Mouse (Mus musculus) myocyte (in vitro differentiated cells): ENCODE data around the gene Cmas. TPM values are rescaled to one million over a fixed set of nuclear protein-coding genes. Genes with fewer than 3 reads are reported as not detected.
A peak's percentile ranks its signal among the peaks of the same experiment; 100 is the strongest.

Source experiments
- H3K27me3 ChIP-seq: one replicate; pipeline ENCODE4 v1.6.1; 2011; ENCODE audit not compliant: control insufficient read depth, insufficient read depth, insufficient read length
- H3K36me3 ChIP-seq: one replicate; pipeline ENCODE4 v1.6.1; 2011; ENCODE audit not compliant: control insufficient read depth, insufficient read depth
- H3K4me2 ChIP-seq: one replicate; pipeline ENCODE4 v1.6.1; 2011; ENCODE audit warnings: low read depth, control low read depth
- H3K4me3 ChIP-seq: one replicate; pipeline ENCODE4 v1.5.1; 2011; ENCODE audit warnings: mild to moderate bottlenecking, control low read depth, moderate library complexity
- H3K79me2 ChIP-seq: one replicate; pipeline ENCODE4 v1.6.1; 2011; ENCODE audit not compliant: control insufficient read depth, insufficient read depth
- H3ac ChIP-seq: one replicate; pipeline ENCODE4 v1.6.1; 2011; ENCODE audit not compliant: control insufficient read depth, insufficient read length
- CEBPB ChIP-seq: IDR thresholded peaks from 2 replicates; pipeline ENCODE4 v1.6.1; 2011; ENCODE audit warnings: mild to moderate bottlenecking, moderate library complexity; ENCODE audit not compliant: poor library complexity, insufficient read depth, severe bottlenecking
- E2F4 ChIP-seq: IDR thresholded peaks from one replicate; pipeline ENCODE4 v1.6.1; 2011; ENCODE audit warnings: mild to moderate bottlenecking, control low read depth, moderate library complexity; ENCODE audit not compliant: insufficient read depth
- MAX ChIP-seq: IDR thresholded peaks from one replicate; pipeline ENCODE4 v1.6.1; 2011; ENCODE audit warnings: low read depth, mild to moderate bottlenecking, control low read depth
- MYOD1 ChIP-seq, 3 experiments: IDR thresholded peaks; one replicate each; pipeline ENCODE4 v1.6.1; 2011; ENCODE audit warnings: control low read depth in 2 of 3, low read depth in 2 of 3, mild to moderate bottlenecking in 2 of 3, moderate library complexity in 1 of 3; ENCODE audit not compliant: insufficient read length in 2 of 3, control insufficient read depth in 1 of 3
- MYOG ChIP-seq, 3 experiments: IDR thresholded peaks; one replicate each; pipeline ENCODE4 v1.6.1; 2011; ENCODE audit warnings: control low read depth in 2 of 3, low read depth in 2 of 3, mild to moderate bottlenecking in 2 of 3; ENCODE audit not compliant: insufficient read length in 2 of 3, control insufficient read depth in 1 of 3, insufficient read depth in 1 of 3
- POLR2A ChIP-seq: IDR thresholded peaks from one replicate; pipeline ENCODE4 v1.6.1; 2011; ENCODE audit warnings: low read depth, mild to moderate bottlenecking, control low read depth, moderate library complexity; ENCODE audit not compliant: insufficient read length
- POLR2AphosphoS2 ChIP-seq: IDR thresholded peaks from one replicate; pipeline ENCODE4 v1.6.1; 2011; ENCODE audit warnings: low read depth, control low read depth; ENCODE audit not compliant: insufficient read length
- REST ChIP-seq: IDR thresholded peaks from one replicate; pipeline ENCODE4 v1.6.1; 2011; ENCODE audit warnings: mild to moderate bottlenecking, control low read depth, moderate library complexity; ENCODE audit not compliant: insufficient read depth, insufficient read length
- SRF ChIP-seq: IDR thresholded peaks from one replicate; pipeline ENCODE4 v1.6.1; 2011; ENCODE audit warnings: low read depth; ENCODE audit not compliant: control insufficient read depth, insufficient read length
- TCF12 ChIP-seq: IDR thresholded peaks from one replicate; pipeline ENCODE4 v1.6.1; 2011; ENCODE audit warnings: mild to moderate bottlenecking, control low read depth; ENCODE audit not compliant: poor library complexity, insufficient read depth, severe bottlenecking
- TCF3 ChIP-seq: IDR thresholded peaks from one replicate; pipeline ENCODE4 v1.6.1; 2011; ENCODE audit warnings: low read depth, control low read depth; ENCODE audit not compliant: insufficient read length
- USF1 ChIP-seq: IDR thresholded peaks from one replicate; pipeline ENCODE4 v1.6.1; 2011; ENCODE audit warnings: low read depth, mild to moderate bottlenecking, control low read depth, moderate library complexity
- polyA plus RNA-seq: library from polyadenylated mRNA; unstranded; fragments of >200 nt; fragmentation: generic; extraction: Trizol; gene quantifications from one replicate; pipeline ENCODE4 v1.2.1, GENCODE M21; 2012; ENCODE audit warnings: missing spikeins

The Cmas gene
- 27.8 TPM for polyA plus RNA-seq

DNA sequence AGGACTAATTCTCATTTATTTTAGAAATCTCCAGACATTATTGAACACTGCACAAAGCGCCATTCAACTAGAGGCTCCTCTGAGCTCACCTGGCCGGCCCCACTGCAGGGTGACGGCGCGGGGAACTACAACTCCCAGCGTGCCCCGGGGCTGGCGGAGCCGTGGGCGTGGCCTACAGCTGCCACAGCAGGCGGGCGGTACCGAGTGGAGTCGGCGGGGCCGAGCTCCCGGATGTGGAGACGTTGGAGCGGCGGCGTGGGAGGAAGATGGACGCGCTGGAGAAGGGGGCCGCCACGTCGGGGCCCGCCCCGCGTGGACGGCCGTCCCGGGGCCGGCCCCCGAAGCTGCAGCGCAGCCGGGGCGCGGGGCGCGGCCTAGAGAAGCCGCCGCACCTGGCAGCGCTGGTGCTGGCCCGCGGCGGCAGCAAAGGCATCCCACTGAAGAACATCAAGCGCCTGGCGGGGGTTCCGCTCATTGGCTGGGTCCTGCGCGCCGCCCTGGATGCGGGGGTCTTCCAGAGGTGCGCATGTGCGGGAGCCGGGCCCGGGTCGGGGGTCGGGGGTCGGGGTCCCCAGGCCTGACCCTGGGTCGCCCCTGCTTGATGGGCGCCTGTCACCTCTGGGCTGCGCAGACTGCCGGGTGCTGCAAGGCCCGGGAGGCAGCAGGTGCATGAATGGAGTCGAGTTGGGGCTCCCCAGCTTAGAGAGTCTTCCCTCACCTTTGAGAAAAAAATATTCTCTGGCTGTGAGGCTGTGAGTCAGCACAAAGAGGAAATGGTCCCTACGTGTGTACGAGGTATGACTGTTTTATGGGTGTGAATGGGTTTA lies at the start of gene Cmas:
Gene Cmas, plus strand, starts transcription at position 180 of the 827 bp plus-strand sequence.
- H3K27me3 ChIP-seq, result peaks cover 5% of the 10 kb centered on the region

DNA sequence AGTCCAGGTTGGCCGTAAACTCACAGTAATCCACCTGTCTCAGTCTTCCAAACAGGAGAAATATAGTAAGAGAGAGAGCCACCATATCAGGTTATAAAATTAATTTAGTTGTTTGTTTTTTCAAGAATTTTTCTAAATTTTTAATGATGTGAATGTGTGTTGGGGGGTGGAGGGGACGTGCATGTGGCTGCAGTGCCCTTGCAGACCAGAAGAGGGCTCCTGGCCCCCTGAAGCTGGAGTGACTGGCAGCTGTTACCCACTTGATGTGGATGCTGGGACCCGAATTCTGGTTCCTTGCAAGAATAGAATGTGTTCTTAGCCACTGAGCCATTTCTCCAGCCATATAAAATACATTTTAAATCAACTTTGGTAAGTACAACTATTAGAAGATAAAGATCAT lies 49.8 kb upstream of the Cmas start:
- TF ChIP-seq USF1 (no peak), MAX (no peak), CEBPB (no peak), TCF3 (no peak), MYOG (IDR thresholded peaks at IDR 0.05; ENCODE audit: control insufficient read depth in 1 of 3, insufficient read depth in 1 of 3, insufficient read length in 2 of 3, low read depth in 2 of 3) (no peak), MYOD1 (IDR thresholded peaks at IDR 0.05; ENCODE audit: control insufficient read depth in 1 of 3, insufficient read length in 2 of 3, low read depth in 2 of 3) (no peak), TCF12 (no peak), POLR2A (no peak), REST (no peak), E2F4 (no peak)
- H3K4me3 ChIP-seq, result no peak overlapping the region
- H3K4me2 ChIP-seq, result no peak overlapping the region
- no peak overlapping the region for H3ac ChIP-seq
- H3K79me2 ChIP-seq, result no peaks in the 10 kb centered on the region
- H3K27me3 ChIP-seq, result peaks cover 5% of the 10 kb centered on the region
- no peaks in the 10 kb centered on the region for H3K36me3 ChIP-seq

More for the DNA sequence above, at the start of gene Cmas:
- Histone ChIP-seq H3ac (peak within 1 kb of the TSS; percentile 73), H3K4me2 (peak within 1 kb of the TSS; percentile 81), H3K79me2 (peaks cover 5% of the 10 kb centered on the region), H3K4me3 (peak within 1 kb of the TSS; percentile 29), H3K36me3 (no peaks in the 10 kb centered on the region)
- TF ChIP-seq MYOD1 (IDR thresholded peaks at IDR 0.05; ENCODE audit: control insufficient read depth in 1 of 3, insufficient read length in 2 of 3, low read depth in 2 of 3) (peak in 2 of 3 experiments; percentile 25 to 72), POLR2AphosphoS2 (peak; percentile 54), E2F4 (no peak), POLR2A (peak; percentile 68), MAX (no peak), SRF (no peak), MYOG (IDR thresholded peaks at IDR 0.05; ENCODE audit: control insufficient read depth in 1 of 3, insufficient read depth in 1 of 3, insufficient read length in 2 of 3, low read depth in 2 of 3) (peak in 2 of 3 experiments; percentile 76 to 80)

DNA sequence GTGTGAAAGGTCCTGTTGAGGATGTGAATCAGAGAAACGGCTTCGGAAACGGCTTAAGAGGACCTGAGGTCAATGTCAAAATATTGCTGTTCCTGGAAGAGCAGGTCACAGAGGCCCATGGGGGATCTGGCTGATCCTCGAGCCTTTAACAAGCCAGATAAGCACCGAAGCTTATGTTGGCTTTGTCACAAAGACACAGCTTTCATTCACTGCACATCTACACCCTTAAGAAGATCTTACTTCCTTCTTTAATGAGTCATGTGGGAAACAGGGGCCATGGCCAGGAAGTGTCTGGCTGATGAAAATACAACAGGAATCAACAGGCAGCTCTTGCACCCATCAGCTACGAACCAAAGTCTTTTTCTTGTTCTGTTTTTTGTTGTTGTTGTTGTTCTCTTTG lies 48.1 kb upstream of the Cmas start:
- TF ChIP-seq SRF, result no peak
- TF ChIP-seq E2F4, result no peak
- TF ChIP-seq USF1, result no peak
- TF ChIP-seq TCF3, result no peak
- TF ChIP-seq MAX, result no peak
- no peak for TF ChIP-seq MYOD1 (IDR thresholded peaks at IDR 0.05; ENCODE audit: control insufficient read depth in 1 of 3, insufficient read length in 2 of 3, low read depth in 2 of 3)
- TF ChIP-seq TCF12, result no peak
- no peak for TF ChIP-seq REST
- no peak for TF ChIP-seq CEBPB
- TF ChIP-seq MYOG (IDR thresholded peaks at IDR 0.05; ENCODE audit: control insufficient read depth in 1 of 3, insufficient read depth in 1 of 3, insufficient read length in 2 of 3, low read depth in 2 of 3), result no peak
- TF ChIP-seq POLR2AphosphoS2, result no peak
- TF ChIP-seq POLR2A, result no peak
- no peaks in the 10 kb centered on the region for H3K27me3 ChIP-seq
- H3ac ChIP-seq, result no peak overlapping the region
- no peaks in the 10 kb centered on the region for H3K79me2 ChIP-seq
- H3K36me3 ChIP-seq, result no peaks in the 10 kb centered on the region
- no peak overlapping the region for H3K4me3 ChIP-seq
- H3K4me2 ChIP-seq, result no peak overlapping the region

DNA sequence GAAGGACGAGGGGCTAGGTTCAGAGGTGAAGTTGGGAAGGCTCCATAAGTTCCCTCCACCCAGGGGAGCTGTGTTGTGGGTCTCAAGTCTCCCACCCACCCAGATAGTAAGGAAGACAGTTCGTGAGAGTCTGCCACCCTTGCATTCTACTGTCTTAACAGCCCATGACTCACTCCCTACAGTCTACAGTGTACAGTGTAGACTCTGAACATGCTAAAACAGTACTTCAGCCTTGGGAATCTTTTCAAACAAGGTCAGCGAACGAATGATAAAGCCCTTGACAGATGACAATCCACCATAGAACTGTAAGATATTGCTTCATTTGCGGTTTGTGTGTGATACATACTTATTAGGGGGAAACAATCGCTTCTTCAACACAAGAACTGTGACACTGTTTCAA lies 45.8 kb upstream of the Cmas start:
- H3K27me3 ChIP-seq, result no peaks in the 10 kb centered on the region
- no peak overlapping the region for H3ac ChIP-seq
- TF ChIP-seq MYOD1 (IDR thresholded peaks at IDR 0.05; ENCODE audit: control insufficient read depth in 1 of 3, insufficient read length in 2 of 3, low read depth in 2 of 3) (no peak), REST (no peak), E2F4 (no peak), USF1 (no peak), POLR2AphosphoS2 (no peak), TCF12 (no peak), POLR2A (no peak), MAX (no peak), MYOG (IDR thresholded peaks at IDR 0.05; ENCODE audit: control insufficient read depth in 1 of 3, insufficient read depth in 1 of 3, insufficient read length in 2 of 3, low read depth in 2 of 3) (no peak)
- H3K79me2 ChIP-seq, result no peaks in the 10 kb centered on the region
- H3K4me2 ChIP-seq, result peak overlapping the region; percentile 12
- no peak overlapping the region for H3K4me3 ChIP-seq
- H3K36me3 ChIP-seq, result no peaks in the 10 kb centered on the region

DNA sequence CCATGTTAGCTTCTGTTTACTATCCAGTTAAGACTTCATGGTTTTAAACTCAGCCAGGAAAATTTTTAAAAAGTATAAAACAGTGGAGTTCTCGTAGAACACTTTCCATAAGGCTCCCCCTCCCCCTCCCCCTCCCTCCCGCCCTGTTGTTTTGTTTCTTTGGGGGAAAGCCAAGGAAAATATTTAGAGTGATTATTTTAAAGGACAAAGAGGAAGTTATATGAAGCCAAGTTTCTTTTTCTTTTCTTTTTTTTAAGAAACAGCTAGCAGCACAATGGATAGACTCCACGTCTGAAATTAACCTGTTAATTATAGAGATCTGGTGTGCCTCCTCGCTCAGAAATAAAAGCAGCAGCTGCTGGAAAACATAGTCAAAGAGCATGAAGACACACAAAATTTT lies 45.4 kb upstream of the Cmas start:
- Histone ChIP-seq H3K79me2 (no peaks in the 10 kb centered on the region), H3ac (no peak overlapping the region), H3K4me3 (no peak overlapping the region), H3K4me2 (peak overlapping the region; percentile 12), H3K27me3 (no peaks in the 10 kb centered on the region), H3K36me3 (no peaks in the 10 kb centered on the region)
- TF ChIP-seq REST (no peak), CEBPB (no peak), TCF12 (no peak), SRF (no peak), TCF3 (no peak), MYOD1 (IDR thresholded peaks at IDR 0.05; ENCODE audit: control insufficient read depth in 1 of 3, insufficient read length in 2 of 3, low read depth in 2 of 3) (no peak), POLR2AphosphoS2 (no peak), E2F4 (no peak)
